Mouse (Mus musculus) hindbrain, embryonic 13.5 days (tissue): ENCODE results near the gene Ovol2. TPM values are rescaled to one million over a fixed set of nuclear protein-coding genes. Genes with fewer than 3 reads are reported as not detected.

Experiments
- polyA plus RNA-seq: library from polyadenylated mRNA; unstranded; fragments of >200 nt; fragmentation: Nextera tagmentation; extraction: Ambion mirVana; gene quantifications from 2 replicates; pipeline ENCODE4 v1.2.1, GENCODE M21; 2015

Ovol2 gene
- polyA plus RNA-seq, 1 experiment from 2014 or later: not detected

Other genes starting within 250 kb of the Ovol2 start
- gene Mgme1, start 61.5 kb downstream of the Ovol2 start, polyA plus RNA-seq: 11.1 and 12.1 TPM in 2 replicates
- 72.8 and 74.9 TPM in 2 replicates for gene Snx5, start 61.2 kb downstream of the Ovol2 start, polyA plus RNA-seq
- 29.6 and 33.3 TPM in 2 replicates for gene Kat14, start 36.8 kb upstream of the Ovol2 start, polyA plus RNA-seq
- 2.4 and 4.3 TPM in 2 replicates for gene Pet117, start 36.9 kb upstream of the Ovol2 start, polyA plus RNA-seq
- gene Dzank1, start 195.3 kb upstream of the Ovol2 start, polyA plus RNA-seq: 8.6 and 11.9 TPM in 2 replicates
- 28.5 and 28.6 TPM in 2 replicates for gene Polr3f, start 195.6 kb upstream of the Ovol2 start, polyA plus RNA-seq
- 56.1 and 58.9 TPM in 2 replicates for gene Rbbp9, start 218.7 kb upstream of the Ovol2 start, polyA plus RNA-seq
- gene Sec23b, start 224.1 kb upstream of the Ovol2 start, polyA plus RNA-seq: 75.8 and 80.2 TPM in 2 replicates